Mouse (Mus musculus): ENCODE results near the gene Arntl. TPM values are rescaled to one million over a fixed set of nuclear protein-coding genes. Genes with fewer than 3 reads are reported as not detected.

Gene Arntl
- polyA plus RNA-seq, 1 experiment from 2014 or later, result 7.9 TPM

- 87% methylated on average over 8 of the region's 8 CpGs for WGBS
- ATAC-seq (replicated peaks; ENCODE audit: low FRiP score, low TSS enrichment, low read depth) (no peak), DNase-seq (ENCODE audit: low spot score) (no peak)
- Histone ChIP-seq H3K27ac (ENCODE audit: low read depth) (no peak overlapping the region), H3K36me3 (ENCODE audit: control insufficient read depth, insufficient read depth, low read length) (no peaks in the 10 kb centered on the region), H3K4me2 (ENCODE audit: low read length) (no peak overlapping the region), H3K4me1 (replicated peaks; ENCODE audit: control insufficient read depth, insufficient read depth, low read length) (no peaks in the 10 kb centered on the region; the same call in 1 of the 2 replicates), H3K4me3 (ENCODE audit: low read depth, low read length) (no peak overlapping the region), H3K27me3 (replicated peaks; ENCODE audit: control insufficient read depth, insufficient read depth, low read length) (no peaks in the 10 kb centered on the region), H3K9ac (ENCODE audit: low read length) (no peak overlapping the region), H3K9me3 (ENCODE audit: control insufficient read depth, low read length) (no peaks in the 10 kb centered on the region)
These were observed 23.5 kb upstream of the Arntl start for GRCm38 (mm10) chr7:113183787-113184186.

- no peaks in the 10 kb centered on the region for H3K36me3 ChIP-seq (ENCODE audit: control insufficient read depth, insufficient read depth, low read length)
- H3K27me3 ChIP-seq (replicated peaks; ENCODE audit: control insufficient read depth, insufficient read depth, low read length), result no peaks in the 10 kb centered on the region
- no peak overlapping the region for H3K4me2 ChIP-seq (ENCODE audit: low read length)
- DNase-seq (ENCODE audit: low spot score), result no peak
- no peak overlapping the region for H3K27ac ChIP-seq (ENCODE audit: low read depth)
- no peak for ATAC-seq (replicated peaks; ENCODE audit: low FRiP score, low TSS enrichment, low read depth)
- H3K4me1 ChIP-seq (replicated peaks; ENCODE audit: control insufficient read depth, insufficient read depth, low read length), result no peaks in the 10 kb centered on the region; the same call in 1 of the 2 replicates
- H3K9me3 ChIP-seq (ENCODE audit: control insufficient read depth, low read length), result no peaks in the 10 kb centered on the region
- no peak overlapping the region for H3K9ac ChIP-seq (ENCODE audit: low read length)
- no peak overlapping the region for H3K4me3 ChIP-seq (ENCODE audit: low read depth, low read length)
These were observed 22.2 kb upstream of the Arntl start for GRCm38 (mm10) chr7:113185056-113185455.

DNA sequence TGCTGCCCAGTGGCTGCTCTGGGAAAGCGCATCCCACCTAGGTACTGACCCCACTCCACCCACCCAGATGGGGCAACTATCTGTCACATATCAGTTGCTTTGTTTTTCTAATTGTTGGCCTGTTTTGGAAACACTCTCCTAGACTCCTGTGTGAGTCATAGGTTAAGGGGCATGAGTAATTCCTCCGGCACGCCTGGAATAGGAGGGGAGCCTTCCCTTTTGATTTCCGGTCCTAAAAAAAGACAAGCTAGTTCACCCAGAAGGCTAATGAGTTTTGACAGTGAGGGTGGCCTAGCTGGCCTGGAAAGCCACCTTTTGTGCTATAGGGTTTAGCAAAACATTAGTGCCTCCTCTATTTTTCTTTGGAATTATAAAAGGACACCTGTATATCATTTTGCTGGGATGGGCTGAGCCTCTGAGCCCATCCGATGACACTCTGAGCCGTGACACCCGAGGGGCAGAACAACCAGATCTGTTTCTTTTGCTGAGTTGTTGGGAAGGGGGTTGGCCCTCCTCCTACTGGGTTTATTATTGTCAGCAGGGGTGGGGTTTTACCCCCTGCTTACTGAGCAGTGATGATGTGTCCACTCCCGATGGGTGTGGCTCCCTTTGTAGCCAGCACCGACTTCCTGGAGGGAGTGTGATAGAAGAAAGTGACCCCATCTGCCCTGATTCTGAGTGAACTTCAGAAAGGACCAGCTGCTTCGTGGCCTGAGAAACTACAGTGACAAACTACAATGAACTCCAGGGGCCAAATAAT lies 21.0 kb upstream of the Arntl start:
- H3K4me2 ChIP-seq (ENCODE audit: low read length), result no peak overlapping the region
- no peaks in the 10 kb centered on the region; the same call in 1 of the 2 replicates for H3K4me1 ChIP-seq (replicated peaks; ENCODE audit: control insufficient read depth, insufficient read depth, low read length)
- H3K27ac ChIP-seq (ENCODE audit: low read depth), result no peak overlapping the region
- H3K4me3 ChIP-seq (ENCODE audit: low read depth, low read length), result no peak overlapping the region
- ATAC-seq (replicated peaks; ENCODE audit: low FRiP score, low TSS enrichment, low read depth) (no peak), DNase-seq (ENCODE audit: low spot score) (no peak)
- no peaks in the 10 kb centered on the region for H3K27me3 ChIP-seq (replicated peaks; ENCODE audit: control insufficient read depth, insufficient read depth, low read length)
- H3K9me3 ChIP-seq (ENCODE audit: control insufficient read depth, low read length), result no peaks in the 10 kb centered on the region
- H3K9ac ChIP-seq (ENCODE audit: low read length), result no peak overlapping the region
- 52% methylated on average over 10 of the region's 10 CpGs for WGBS
- no peaks in the 10 kb centered on the region for H3K36me3 ChIP-seq (ENCODE audit: control insufficient read depth, insufficient read depth, low read length)

GRCm38 (mm10) chr7:113188091-113188490 lies 19.2 kb upstream of the Arntl start:
- Histone ChIP-seq H3K36me3 (ENCODE audit: control insufficient read depth, insufficient read depth, low read length) (no peaks in the 10 kb centered on the region), H3K9ac (ENCODE audit: low read length) (no peak overlapping the region), H3K27ac (ENCODE audit: low read depth) (no peak overlapping the region), H3K4me1 (replicated peaks; ENCODE audit: control insufficient read depth, insufficient read depth, low read length) (no peaks in the 10 kb centered on the region; the same call in 1 of the 2 replicates), H3K4me2 (ENCODE audit: low read length) (no peak overlapping the region), H3K4me3 (ENCODE audit: low read depth, low read length) (no peak overlapping the region), H3K27me3 (replicated peaks; ENCODE audit: control insufficient read depth, insufficient read depth, low read length) (no peaks in the 10 kb centered on the region), H3K9me3 (ENCODE audit: control insufficient read depth, low read length) (no peaks in the 10 kb centered on the region)
- no peak for ATAC-seq (replicated peaks; ENCODE audit: low FRiP score, low TSS enrichment, low read depth)
- no peak for DNase-seq (ENCODE audit: low spot score)
- 60% methylated on average over 2 of the region's 2 CpGs for WGBS

DNA sequence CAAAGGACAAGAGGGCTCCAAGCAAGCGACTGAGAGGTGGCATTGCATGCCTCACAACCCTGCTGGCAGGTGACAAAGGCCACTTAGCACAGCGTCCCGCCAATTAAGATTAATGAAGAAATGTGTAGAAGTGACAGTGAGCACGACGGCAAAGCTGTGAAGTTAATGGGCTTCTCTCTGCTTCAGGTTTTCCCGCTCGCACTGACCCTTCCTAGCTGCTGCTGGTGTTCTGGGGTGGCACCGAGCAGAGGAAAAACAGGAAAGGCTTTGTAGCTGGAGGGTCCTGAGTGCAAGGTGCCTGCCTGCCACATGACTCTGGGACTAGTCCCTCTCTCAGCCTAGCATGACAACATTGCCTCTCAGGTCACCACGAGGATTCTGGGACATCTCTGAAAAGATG lies 18.7 kb upstream of the Arntl start:
- H3K27me3 ChIP-seq (replicated peaks; ENCODE audit: control insufficient read depth, insufficient read depth, low read length), result no peaks in the 10 kb centered on the region
- H3K9me3 ChIP-seq (ENCODE audit: control insufficient read depth, low read length), result no peaks in the 10 kb centered on the region
- H3K4me1 ChIP-seq (replicated peaks; ENCODE audit: control insufficient read depth, insufficient read depth, low read length), result no peaks in the 10 kb centered on the region; the same call in 1 of the 2 replicates
- H3K4me2 ChIP-seq (ENCODE audit: low read length), result no peak overlapping the region
- H3K4me3 ChIP-seq (ENCODE audit: low read depth, low read length), result no peak overlapping the region
- ATAC-seq (replicated peaks; ENCODE audit: low FRiP score, low TSS enrichment, low read depth) (no peak), DNase-seq (ENCODE audit: low spot score) (no peak)
- H3K27ac ChIP-seq (ENCODE audit: low read depth), result no peak overlapping the region
- H3K9ac ChIP-seq (ENCODE audit: low read length), result no peak overlapping the region
- no peaks in the 10 kb centered on the region for H3K36me3 ChIP-seq (ENCODE audit: control insufficient read depth, insufficient read depth, low read length)
- 58% methylated on average over 9 of the region's 9 CpGs for WGBS

GRCm38 (mm10) chr7:113191787-113192186 lies 15.5 kb upstream of the Arntl start:
- Histone ChIP-seq H3K27me3 (replicated peaks; ENCODE audit: control insufficient read depth, insufficient read depth, low read length) (no peaks in the 10 kb centered on the region), H3K36me3 (ENCODE audit: control insufficient read depth, insufficient read depth, low read length) (no peaks in the 10 kb centered on the region), H3K4me2 (ENCODE audit: low read length) (no peak overlapping the region), H3K27ac (ENCODE audit: low read depth) (no peak overlapping the region), H3K4me1 (replicated peaks; ENCODE audit: control insufficient read depth, insufficient read depth, low read length) (no peaks in the 10 kb centered on the region), H3K9me3 (ENCODE audit: control insufficient read depth, low read length) (no peaks in the 10 kb centered on the region), H3K4me3 (ENCODE audit: low read depth, low read length) (no peak overlapping the region), H3K9ac (ENCODE audit: low read length) (no peak overlapping the region)
- WGBS, result 55% methylated on average over 1 of the region's 1 CpGs
- no peak for DNase-seq (ENCODE audit: low spot score)
- no peak for ATAC-seq (replicated peaks; ENCODE audit: low FRiP score, low TSS enrichment, low read depth)

DNA sequence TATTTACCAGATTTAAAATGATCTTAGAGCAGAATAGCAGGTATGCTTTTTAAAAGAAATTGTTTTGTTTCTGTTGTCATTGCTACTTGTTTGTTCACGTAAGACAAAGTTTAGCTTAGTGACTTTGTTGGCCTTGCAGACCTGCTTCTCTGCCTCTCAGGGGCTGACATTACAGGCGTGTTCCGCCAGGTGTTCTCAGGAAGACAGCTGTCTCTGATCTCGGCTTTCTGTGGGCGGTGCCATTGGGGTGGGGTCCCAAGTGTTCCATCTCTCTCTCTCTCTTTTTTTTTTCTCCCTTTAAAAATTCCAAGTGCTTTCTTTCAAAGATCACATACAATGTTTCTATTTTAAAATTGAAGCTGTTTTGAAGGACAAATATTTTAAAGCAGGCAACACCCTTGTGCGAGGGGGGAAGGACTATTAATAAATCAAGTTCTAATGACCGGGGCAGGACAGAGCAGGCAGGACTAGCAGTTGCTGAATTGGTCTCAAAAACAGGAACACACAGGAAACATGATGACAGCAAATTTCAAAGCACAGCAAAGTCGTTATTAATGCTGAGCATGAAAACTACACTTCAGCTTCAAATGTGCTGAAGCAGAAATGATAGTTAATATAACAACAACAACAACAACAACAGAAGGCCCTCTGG lies 14.4 kb upstream of the Arntl start:
- no peak for ATAC-seq (replicated peaks; ENCODE audit: low FRiP score, low TSS enrichment, low read depth)
- Histone ChIP-seq H3K27ac (ENCODE audit: low read depth) (no peak overlapping the region), H3K36me3 (ENCODE audit: control insufficient read depth, insufficient read depth, low read length) (no peaks in the 10 kb centered on the region), H3K9ac (ENCODE audit: low read length) (no peak overlapping the region), H3K4me2 (ENCODE audit: low read length) (no peak overlapping the region), H3K4me1 (replicated peaks; ENCODE audit: control insufficient read depth, insufficient read depth, low read length) (no peaks in the 10 kb centered on the region), H3K4me3 (ENCODE audit: low read depth, low read length) (no peak overlapping the region), H3K27me3 (replicated peaks; ENCODE audit: control insufficient read depth, insufficient read depth, low read length) (no peaks in the 10 kb centered on the region), H3K9me3 (ENCODE audit: control insufficient read depth, low read length) (no peaks in the 10 kb centered on the region)
- DNase-seq (ENCODE audit: low spot score), result no peak
- 36% methylated on average over 8 of the region's 8 CpGs for WGBS

DNA sequence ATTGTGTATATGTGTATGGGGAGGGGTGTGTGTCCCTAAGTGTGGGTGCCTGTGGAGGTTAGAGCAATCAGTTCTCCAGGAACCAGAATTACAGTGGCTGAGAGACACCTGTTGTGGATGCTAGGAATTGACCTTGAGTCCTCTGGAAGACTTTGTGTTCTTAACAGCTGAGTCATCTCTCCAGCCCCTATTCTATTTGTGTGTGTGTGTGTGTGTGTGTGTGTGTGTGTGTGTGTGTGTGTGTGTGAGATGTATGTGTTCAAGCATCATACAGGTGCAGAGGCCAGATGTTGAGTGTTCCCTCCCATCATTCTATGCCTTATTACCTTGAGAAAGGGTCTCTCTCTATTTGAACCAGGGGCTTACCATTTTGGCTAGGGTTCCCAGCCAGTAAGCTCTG lies 13.4 kb upstream of the Arntl start:
- no peak overlapping the region for H3K27ac ChIP-seq (ENCODE audit: low read depth)
- no peak for ATAC-seq (replicated peaks; ENCODE audit: low FRiP score, low TSS enrichment, low read depth)

GRCm38 (mm10) chr7:113195271-113195670 lies 12.0 kb upstream of the Arntl start:
- H3K36me3 ChIP-seq (ENCODE audit: control insufficient read depth, insufficient read depth, low read length), result no peaks in the 10 kb centered on the region
- H3K9me3 ChIP-seq (ENCODE audit: control insufficient read depth, low read length), result no peaks in the 10 kb centered on the region
- H3K9ac ChIP-seq (ENCODE audit: low read length), result no peak overlapping the region
- H3K4me1 ChIP-seq (replicated peaks; ENCODE audit: control insufficient read depth, insufficient read depth, low read length), result no peaks in the 10 kb centered on the region
- 72% methylated on average over 2 of the region's 2 CpGs for WGBS
- no peak overlapping the region for H3K4me2 ChIP-seq (ENCODE audit: low read length)
- no peaks in the 10 kb centered on the region for H3K27me3 ChIP-seq (replicated peaks; ENCODE audit: control insufficient read depth, insufficient read depth, low read length)
- no peak overlapping the region for H3K4me3 ChIP-seq (ENCODE audit: low read depth, low read length)
- ATAC-seq (replicated peaks; ENCODE audit: low FRiP score, low TSS enrichment, low read depth), result no peak
- H3K27ac ChIP-seq (ENCODE audit: low read depth), result no peak overlapping the region
- DNase-seq (ENCODE audit: low spot score), result no peak

More for the DNA sequence above, 13.4 kb upstream of the Arntl start:
- Histone ChIP-seq H3K27me3 (replicated peaks; ENCODE audit: control insufficient read depth, insufficient read depth, low read length) (no peaks in the 10 kb centered on the region), H3K4me1 (replicated peaks; ENCODE audit: control insufficient read depth, insufficient read depth, low read length) (no peaks in the 10 kb centered on the region), H3K4me3 (ENCODE audit: low read depth, low read length) (no peak overlapping the region), H3K4me2 (ENCODE audit: low read length) (no peak overlapping the region), H3K9ac (ENCODE audit: low read length) (no peak overlapping the region), H3K9me3 (ENCODE audit: control insufficient read depth, low read length) (no peaks in the 10 kb centered on the region), H3K36me3 (ENCODE audit: control insufficient read depth, insufficient read depth, low read length) (no peaks in the 10 kb centered on the region)
- DNase-seq (ENCODE audit: low spot score), result no peak
